Mouse (Mus musculus): Measurements from ENCODE around the gene Ppp1r3e. TPM values are rescaled to one million over a fixed set of nuclear protein-coding genes. Genes with fewer than 3 reads are reported as not detected.

The Ppp1r3e gene
- 2.8 and 2.9 TPM in 2 replicates for polyA plus RNA-seq (2014; fragmentation: Nextera tagmentation; extraction: Ambion mirVana)

- peak; percentile 75 for ATAC-seq (ENCODE audit: insufficient number of reproducible peaks, insufficient read depth, low FRiP score, low read depth)
- Histone ChIP-seq H3K4me2 (replicated peaks; ENCODE audit: low read depth, low read length) (peak within 1 kb of the TSS; percentile 96), H3K27me3 (ENCODE audit: control insufficient read depth, insufficient read depth, low read length) (no peaks in the 10 kb centered on the region), H3K9ac (replicated peaks; ENCODE audit: low read depth, low read length) (peak within 1 kb of the TSS; percentile 57), H3K36me3 (ENCODE audit: control insufficient read depth, insufficient read depth, low read length) (no peaks in the 10 kb centered on the region; the same call in 1 of the 2 replicates), H3K4me1 (ENCODE audit: control insufficient read depth, insufficient read depth, low read length) (peaks cover 5% of the 10 kb centered on the region; the same call in 1 of the 2 replicates), H3K27ac (ENCODE audit: low read length) (peak within 1 kb of the TSS; percentile 80; the same call in 1 of the 2 replicates), H3K4me3 (ENCODE audit: low read depth, low read length) (peak within 1 kb of the TSS; percentile 71), H3K9me3 (ENCODE audit: control insufficient read depth, low read depth, low read length) (no peaks in the 10 kb centered on the region)
- 0% methylated on average over 46 of the region's 61 CpGs for WGBS
These were observed at the start of gene Ppp1r3e for GRCm38 (mm10) chr14:54877048-54877715. Ppp1r3e (minus strand) TSS chr14:54877550.

DNA sequence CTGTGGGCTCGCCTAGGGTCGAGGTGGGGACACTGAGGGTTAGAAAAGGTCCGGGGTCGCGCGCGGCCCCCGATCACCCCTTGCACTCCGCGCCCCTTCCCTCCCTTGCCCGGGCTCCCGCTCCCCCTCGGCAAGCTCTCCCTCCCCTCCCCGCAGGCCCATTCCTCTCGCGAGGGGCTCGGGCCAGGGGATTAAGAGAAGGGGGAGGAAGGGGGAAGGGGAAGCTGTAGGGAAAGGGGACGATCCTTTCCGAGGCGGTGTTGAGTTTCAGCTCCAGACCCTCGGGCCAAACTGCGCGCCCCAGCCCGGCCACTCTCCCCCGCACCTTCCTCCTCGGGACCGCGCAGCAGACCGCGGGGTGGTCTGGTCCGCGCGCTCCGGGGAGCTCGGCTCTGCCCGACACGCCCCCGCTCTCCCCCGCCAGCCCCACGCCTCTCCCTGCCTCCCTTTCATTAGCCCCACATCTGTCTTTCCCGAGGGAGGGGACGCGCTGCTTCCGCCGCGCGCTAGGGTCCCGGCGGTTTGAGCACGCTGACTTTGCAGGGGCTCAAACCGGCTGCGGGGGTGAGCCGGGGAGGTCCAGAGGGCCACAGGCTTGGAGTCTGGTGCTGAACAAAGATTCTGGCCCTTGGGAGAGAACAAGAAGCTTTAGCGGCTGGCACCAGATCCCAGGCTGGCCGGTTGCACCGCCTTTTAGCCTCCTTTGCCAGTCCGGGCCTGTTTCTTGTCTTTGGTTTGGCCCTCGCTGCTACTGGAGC lies 49.2 kb upstream of the Ppp1r3e start:
- under 1% methylated on average over 42 of the region's 58 CpGs for WGBS
- Histone ChIP-seq H3K4me2 (replicated peaks; ENCODE audit: low read depth, low read length) (peak overlapping the region; percentile 86), H3K4me3 (ENCODE audit: low read depth, low read length) (peak overlapping the region; percentile 64), H3K9me3 (ENCODE audit: control insufficient read depth, low read depth, low read length) (0 out of 2 replicates have a peak, but pooled peaks cover 4% of the 10 kb centered on the region), H3K9ac (replicated peaks; ENCODE audit: low read depth, low read length) (peak overlapping the region; percentile 98), H3K27ac (ENCODE audit: low read length) (peak overlapping the region; percentile 100), H3K36me3 (ENCODE audit: control insufficient read depth, insufficient read depth, low read length) (peaks cover 4% of the 10 kb centered on the region), H3K27me3 (ENCODE audit: control insufficient read depth, insufficient read depth, low read length) (no peaks in the 10 kb centered on the region), H3K4me1 (ENCODE audit: control insufficient read depth, insufficient read depth, low read length) (peaks cover 24% of the 10 kb centered on the region)
- ATAC-seq (ENCODE audit: insufficient number of reproducible peaks, insufficient read depth, low FRiP score, low read depth) = peak; percentile 84

GRCm38 (mm10) chr14:54925349-54926342 lies 48.3 kb upstream of the Ppp1r3e start, which contains the start of gene Efs:
Efs (minus strand) TSS chr14:54926126.
- Histone ChIP-seq H3K27me3 (ENCODE audit: control insufficient read depth, insufficient read depth, low read length) (no peaks in the 10 kb centered on the region), H3K9me3 (ENCODE audit: control insufficient read depth, low read depth, low read length) (peaks cover 6% of the 10 kb centered on the region; the same call in 1 of the 2 replicates), H3K4me1 (ENCODE audit: control insufficient read depth, insufficient read depth, low read length) (peaks cover 22% of the 10 kb centered on the region), H3K9ac (replicated peaks; ENCODE audit: low read depth, low read length) (peak within 1 kb of the TSS; percentile 98), H3K4me2 (replicated peaks; ENCODE audit: low read depth, low read length) (peak within 1 kb of the TSS; percentile 86), H3K27ac (ENCODE audit: low read length) (peak within 1 kb of the TSS; percentile 100), H3K4me3 (ENCODE audit: low read depth, low read length) (peak within 1 kb of the TSS; percentile 64), H3K36me3 (ENCODE audit: control insufficient read depth, insufficient read depth, low read length) (peaks cover 13% of the 10 kb centered on the region)
- WGBS = 2% methylated on average over 57 of the region's 57 CpGs
- ATAC-seq (ENCODE audit: insufficient number of reproducible peaks, insufficient read depth, low FRiP score, low read depth) = peak; percentile 29; the same call in 1 of the 2 replicates

GRCm38 (mm10) chr14:54924641-54925348 lies 47.4 kb upstream of the Ppp1r3e start:
- no peaks in the 10 kb centered on the region for H3K27me3 ChIP-seq (ENCODE audit: control insufficient read depth, insufficient read depth, low read length)
- 14% methylated on average over 7 of the region's 7 CpGs for whole genome bisulfite sequencing
- H3K4me2 ChIP-seq (replicated peaks; ENCODE audit: low read depth, low read length) = peak overlapping the region; percentile 86
- peaks cover 22% of the 10 kb centered on the region for H3K36me3 ChIP-seq (ENCODE audit: control insufficient read depth, insufficient read depth, low read length)
- H3K9me3 ChIP-seq (ENCODE audit: control insufficient read depth, low read depth, low read length) = peaks cover 6% of the 10 kb centered on the region; the same call in 1 of the 2 replicates
- ATAC-seq (ENCODE audit: insufficient number of reproducible peaks, insufficient read depth, low FRiP score, low read depth) = peak; percentile 51
- peaks cover 22% of the 10 kb centered on the region for H3K4me1 ChIP-seq (ENCODE audit: control insufficient read depth, insufficient read depth, low read length)
- peak overlapping the region; percentile 100 for H3K27ac ChIP-seq (ENCODE audit: low read length)
- peak overlapping the region; percentile 64 for H3K4me3 ChIP-seq (ENCODE audit: low read depth, low read length)
- H3K9ac ChIP-seq (replicated peaks; ENCODE audit: low read depth, low read length) = peak overlapping the region; percentile 98

DNA sequence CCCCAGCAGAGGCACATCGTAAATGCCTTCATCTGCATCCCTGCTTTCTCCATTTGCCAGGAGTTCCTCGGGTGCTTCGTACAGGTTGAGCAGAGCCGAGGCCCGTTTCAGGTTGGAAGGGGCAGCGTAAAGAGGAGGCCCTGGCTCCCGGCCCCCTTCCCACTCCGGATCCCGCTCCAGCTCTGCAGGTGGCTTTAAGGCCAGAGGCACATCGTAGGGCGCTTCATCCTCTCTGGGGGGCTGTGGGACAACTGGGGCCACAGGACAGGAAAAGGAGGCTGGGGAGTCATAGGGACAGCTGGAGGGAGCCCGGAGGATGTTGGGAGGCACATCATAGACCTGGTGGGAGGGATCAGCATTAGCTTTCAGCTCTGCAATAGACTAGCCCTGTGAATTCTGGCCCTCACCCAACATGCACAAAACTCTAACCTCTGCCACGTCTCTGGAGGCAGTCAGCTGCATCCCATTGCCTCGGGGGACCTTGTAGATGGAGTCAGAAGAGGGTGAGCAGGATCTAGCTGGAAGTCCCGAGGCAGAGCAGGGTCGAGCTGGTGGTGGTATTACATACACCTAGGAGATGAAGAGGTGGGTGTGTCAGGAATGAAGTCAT lies 42.8 kb upstream of the Ppp1r3e start:
- H3K4me2 ChIP-seq (replicated peaks; ENCODE audit: low read depth, low read length) = no peak overlapping the region
- peaks cover 6% of the 10 kb centered on the region; the same call in 1 of the 2 replicates for H3K9me3 ChIP-seq (ENCODE audit: control insufficient read depth, low read depth, low read length)
- H3K27me3 ChIP-seq (ENCODE audit: control insufficient read depth, insufficient read depth, low read length) = no peaks in the 10 kb centered on the region
- 88% methylated on average over 16 of the region's 16 CpGs for WGBS
- peaks cover 54% of the 10 kb centered on the region for H3K36me3 ChIP-seq (ENCODE audit: control insufficient read depth, insufficient read depth, low read length)
- H3K9ac ChIP-seq (replicated peaks; ENCODE audit: low read depth, low read length) = no peak overlapping the region
- no peak overlapping the region for H3K27ac ChIP-seq (ENCODE audit: low read length)
- peaks cover 11% of the 10 kb centered on the region; the same call in 1 of the 2 replicates for H3K4me1 ChIP-seq (ENCODE audit: control insufficient read depth, insufficient read depth, low read length)
- no peak overlapping the region for H3K4me3 ChIP-seq (ENCODE audit: low read depth, low read length)
- no peak for ATAC-seq (ENCODE audit: insufficient number of reproducible peaks, insufficient read depth, low FRiP score, low read depth)

- Histone ChIP-seq H3K36me3 (ENCODE audit: control insufficient read depth, insufficient read depth, low read length) (peaks cover 37% of the 10 kb centered on the region; the same call in 1 of the 2 replicates), H3K4me1 (ENCODE audit: control insufficient read depth, insufficient read depth, low read length) (peaks cover 9% of the 10 kb centered on the region; the same call in 1 of the 2 replicates), H3K4me2 (replicated peaks; ENCODE audit: low read depth, low read length) (peak overlapping the region; percentile 98), H3K9me3 (ENCODE audit: control insufficient read depth, low read depth, low read length) (no peaks in the 10 kb centered on the region), H3K9ac (replicated peaks; ENCODE audit: low read depth, low read length) (peak overlapping the region; percentile 89), H3K27ac (ENCODE audit: low read length) (peak overlapping the region; percentile 82; the same call in 1 of the 2 replicates), H3K27me3 (ENCODE audit: control insufficient read depth, insufficient read depth, low read length) (no peaks in the 10 kb centered on the region), H3K4me3 (ENCODE audit: low read depth, low read length) (peak overlapping the region; percentile 86)
- WGBS = 15% methylated on average over 10 of the region's 10 CpGs
- ATAC-seq (ENCODE audit: insufficient number of reproducible peaks, insufficient read depth, low FRiP score, low read depth) = peak; percentile 4; the same call in 1 of the 2 replicates
These were observed 36.0 kb upstream of the Ppp1r3e start for GRCm38 (mm10) chr14:54913343-54913742.

DNA sequence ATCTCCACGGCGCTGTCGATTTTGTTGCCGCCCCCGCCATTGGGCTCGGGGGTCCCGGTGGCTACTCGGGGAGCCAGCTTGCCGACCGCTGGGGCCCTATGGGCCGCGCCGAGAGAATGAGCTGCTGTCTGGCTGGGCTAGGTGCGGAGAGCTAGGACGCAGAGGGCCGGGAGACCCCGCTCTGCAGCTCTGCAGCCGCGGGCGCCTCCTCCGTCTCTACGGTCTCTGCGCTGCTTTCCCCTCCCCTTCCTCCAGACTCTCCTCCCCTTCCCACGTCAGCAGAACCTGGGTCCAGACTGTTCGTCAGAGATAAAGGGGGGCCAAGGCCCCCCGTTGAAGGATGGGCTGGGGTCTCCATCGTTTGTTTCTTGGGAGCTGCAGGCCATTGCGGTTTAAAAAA lies 35.5 kb upstream of the Ppp1r3e start, which contains the start of gene Slc22a17:
TSS of gene Slc22a17 (minus strand) at position 247 of the 400 bp plus-strand sequence.
- Histone ChIP-seq H3K4me1 (ENCODE audit: control insufficient read depth, insufficient read depth, low read length) (peaks cover 9% of the 10 kb centered on the region; the same call in 1 of the 2 replicates), H3K4me2 (replicated peaks; ENCODE audit: low read depth, low read length) (peak within 1 kb of the TSS; percentile 98), H3K9me3 (ENCODE audit: control insufficient read depth, low read depth, low read length) (no peaks in the 10 kb centered on the region), H3K27me3 (ENCODE audit: control insufficient read depth, insufficient read depth, low read length) (no peaks in the 10 kb centered on the region), H3K4me3 (ENCODE audit: low read depth, low read length) (peak within 1 kb of the TSS; percentile 86), H3K27ac (ENCODE audit: low read length) (peak within 1 kb of the TSS; percentile 82), H3K9ac (replicated peaks; ENCODE audit: low read depth, low read length) (peak within 1 kb of the TSS; percentile 89), H3K36me3 (ENCODE audit: control insufficient read depth, insufficient read depth, low read length) (peaks cover 40% of the 10 kb centered on the region; the same call in 1 of the 2 replicates)
- peak; percentile 86 for ATAC-seq (ENCODE audit: insufficient number of reproducible peaks, insufficient read depth, low FRiP score, low read depth)
- 0% methylated on average over 25 of the region's 28 CpGs for WGBS

Data from stomach, embryonic 14.5 days (tissue).